Mouse (Mus musculus): Measurements from ENCODE around the gene Tnfrsf13b.

The Tnfrsf13b gene

DNA sequence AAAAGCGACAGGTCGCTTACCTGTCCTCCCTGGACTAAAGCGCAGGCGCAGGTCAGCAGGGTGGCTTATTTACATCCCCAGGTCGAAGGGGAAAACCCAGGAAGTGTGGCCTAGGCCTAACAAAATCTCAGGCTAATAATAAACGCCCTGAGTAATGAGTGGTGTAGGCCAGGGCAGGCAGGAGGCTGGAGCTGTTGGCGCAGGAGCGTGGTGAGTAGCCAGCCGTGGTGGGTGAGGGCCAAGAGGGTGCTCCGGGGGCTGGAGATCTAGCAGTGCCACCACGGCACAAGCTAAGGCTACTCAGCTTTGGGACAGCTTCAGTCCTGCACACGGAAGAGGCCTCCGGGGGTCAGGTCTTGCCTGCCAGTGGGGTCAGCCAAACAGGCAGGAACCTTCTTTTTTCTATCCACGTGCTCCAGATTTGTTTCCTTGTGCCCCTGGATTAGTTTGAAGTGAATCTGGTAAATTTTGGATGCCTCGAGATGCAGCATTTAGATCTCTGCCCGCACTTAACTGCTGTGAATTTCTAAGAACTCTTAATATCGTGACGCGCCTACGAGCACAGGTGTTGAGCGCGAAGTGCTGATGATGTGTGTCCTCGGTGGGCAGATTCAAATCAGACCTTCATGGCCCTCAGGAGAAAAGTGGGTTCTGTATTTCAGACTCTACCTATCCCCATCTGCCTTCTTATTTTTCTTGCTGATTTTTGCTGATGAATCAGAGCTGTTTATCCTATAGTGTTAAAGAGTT is at the start of gene Tnfrsf13b:
Tnfrsf13b (plus strand) TSS at position 150 of the 750 bp plus-strand sequence.
- DNase-seq (ENCODE audit: low spot score): no peak

DNA sequence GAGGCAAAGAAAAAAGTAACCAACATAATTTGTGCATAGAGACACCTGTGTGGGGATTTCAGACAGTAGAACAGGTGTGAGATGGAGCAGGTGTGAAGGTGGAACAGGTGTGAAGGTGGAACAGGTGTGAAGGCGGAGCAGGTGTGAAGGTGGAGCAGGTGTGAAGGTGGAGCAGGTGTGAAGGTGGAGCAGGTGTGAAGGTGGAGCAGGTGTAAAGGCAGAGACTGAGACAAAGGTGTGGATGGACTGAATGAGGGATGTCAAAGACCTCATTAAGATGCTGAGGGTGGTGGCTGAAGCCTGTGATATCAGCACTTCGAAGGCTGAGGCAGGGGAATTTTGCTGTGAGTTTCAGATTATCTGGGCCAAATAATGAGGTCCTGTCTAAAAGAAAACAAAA is 44.9 kb upstream of the Tnfrsf13b start:
- no peak for DNase-seq (ENCODE audit: low spot score)

GRCm38 (mm10) chr11:61090195-61090594 is 36.4 kb upstream of the Tnfrsf13b start:
- DNase-seq (ENCODE audit: low spot score): no peak

- no peak for DNase-seq (ENCODE audit: low spot score)
Observed at GRCm38 (mm10) chr11:61091192-61091591, 35.4 kb upstream of the Tnfrsf13b start.

GRCm38 (mm10) chr11:61091642-61092262 is 34.8 kb upstream of the Tnfrsf13b start:
- DNase-seq (ENCODE audit: low spot score): peak; percentile 59

DNA sequence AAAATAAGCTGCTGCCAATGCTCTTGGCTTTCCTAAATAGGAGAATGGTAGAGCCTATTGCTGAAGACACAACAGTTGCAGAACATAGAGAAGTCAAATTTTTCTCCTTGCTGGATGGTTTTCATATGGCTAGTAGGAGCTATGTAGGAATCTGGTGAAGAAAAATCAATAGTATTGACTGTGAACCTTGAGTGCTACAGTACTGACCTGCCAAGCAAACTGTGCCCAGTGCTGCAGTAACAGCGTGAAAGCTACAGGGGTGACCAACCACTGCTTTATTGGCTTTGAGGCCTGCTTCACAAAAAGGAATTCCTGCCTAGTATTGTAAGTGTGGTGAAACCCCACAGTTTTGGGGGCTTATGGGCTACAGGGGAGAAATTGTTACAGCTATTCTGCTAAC is 28.5 kb upstream of the Tnfrsf13b start:
- DNase-seq (ENCODE audit: low spot score): no peak

GRCm38 (mm10) chr11:61102397-61103339 is 23.9 kb upstream of the Tnfrsf13b start:
- DNase-seq (ENCODE audit: low spot score): no peak

- DNase-seq (ENCODE audit: low spot score): peak; percentile 91
Observed at GRCm38 (mm10) chr11:61104241-61104901, 22.2 kb upstream of the Tnfrsf13b start.

DNA sequence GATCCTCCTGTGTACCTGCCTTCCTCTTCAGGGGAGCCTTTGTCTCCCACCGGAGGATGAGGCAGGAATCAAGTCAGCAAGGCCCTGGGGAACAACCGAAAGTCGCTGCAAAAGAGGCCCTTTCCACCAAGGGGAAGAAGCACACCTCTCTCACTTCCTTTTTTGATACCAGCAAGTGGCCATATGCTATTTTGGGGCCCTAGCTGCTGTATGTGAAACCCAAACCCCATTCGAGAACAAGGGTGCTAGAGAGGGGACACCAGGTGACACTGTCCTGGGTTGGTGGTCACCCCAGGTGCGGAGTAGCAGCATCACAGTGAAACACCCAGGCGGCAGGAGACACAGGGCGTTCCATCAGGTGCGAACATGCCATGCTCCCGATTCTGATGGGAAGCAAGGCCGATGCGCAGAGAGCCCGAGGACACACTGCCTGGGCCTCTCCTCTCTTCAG is 17.6 kb upstream of the Tnfrsf13b start:
- no peak for DNase-seq (ENCODE audit: low spot score)

DNA sequence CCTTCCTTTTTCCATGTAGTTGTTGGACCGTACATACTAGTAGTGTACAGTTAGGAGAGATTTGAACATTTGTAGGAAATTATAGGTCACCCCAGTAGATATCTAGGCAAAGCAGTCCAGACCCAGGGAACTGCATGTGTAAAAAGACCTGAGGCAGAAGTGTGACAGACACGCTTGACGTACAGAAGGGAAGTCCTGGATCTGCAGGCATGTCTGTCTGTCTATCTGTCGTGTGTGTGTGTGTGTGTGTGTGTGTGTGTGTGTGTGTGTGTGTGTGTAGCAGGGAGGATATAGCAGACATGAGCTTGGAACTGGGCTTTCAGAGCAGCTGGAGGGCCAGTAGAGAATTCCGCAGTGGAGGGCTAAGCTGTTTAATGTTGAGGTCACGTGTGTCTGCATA is 16.8 kb upstream of the Tnfrsf13b start:
- DNase-seq (ENCODE audit: low spot score): no peak

DNA sequence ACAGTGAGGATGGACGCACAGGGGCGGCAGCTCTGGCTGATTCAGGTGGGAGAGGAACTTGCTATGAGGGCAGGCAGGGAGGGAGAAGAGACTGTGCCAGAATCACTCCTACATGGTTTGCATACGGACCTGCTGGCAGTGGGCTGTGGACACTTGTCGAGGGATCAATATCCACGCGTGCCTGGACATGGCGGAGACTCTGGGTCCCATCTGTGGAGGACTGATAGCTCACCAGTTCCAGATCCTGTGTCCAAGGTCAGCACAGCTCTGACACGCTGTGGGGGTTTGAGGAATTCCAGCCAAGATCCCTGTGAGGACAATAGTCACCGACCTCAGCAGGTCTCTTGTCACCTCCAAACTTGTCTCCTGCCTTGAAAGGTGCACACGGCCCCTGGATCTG is 16.4 kb upstream of the Tnfrsf13b start:
- no peak for DNase-seq (ENCODE audit: low spot score)

- no peak for DNase-seq (ENCODE audit: low spot score)
Observed at GRCm38 (mm10) chr11:61110928-61111327, 15.6 kb upstream of the Tnfrsf13b start.

DNA sequence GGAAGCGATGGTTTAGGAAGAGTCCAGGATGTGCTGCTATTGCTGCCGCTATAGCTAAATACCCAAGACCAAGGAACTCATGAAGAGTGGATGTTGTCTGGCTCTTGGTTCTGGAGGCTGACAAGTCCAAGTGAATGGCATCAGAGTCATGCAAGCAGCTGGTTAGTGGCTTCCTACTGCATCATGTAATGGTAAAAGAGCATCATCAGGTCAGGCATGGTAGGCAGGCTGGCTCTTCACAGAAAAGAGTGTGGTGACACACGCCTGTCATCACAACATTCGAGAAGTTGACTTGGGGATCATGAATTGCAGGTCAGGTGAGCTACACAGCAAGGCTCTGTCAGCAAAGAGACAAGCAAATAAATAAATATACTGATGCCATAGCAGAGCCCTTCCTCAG is 15.1 kb upstream of the Tnfrsf13b start:
- DNase-seq (ENCODE audit: low spot score): no peak

- no peak for DNase-seq (ENCODE audit: low spot score)
Observed at GRCm38 (mm10) chr11:61112323-61112995, 14.1 kb upstream of the Tnfrsf13b start.

DNA sequence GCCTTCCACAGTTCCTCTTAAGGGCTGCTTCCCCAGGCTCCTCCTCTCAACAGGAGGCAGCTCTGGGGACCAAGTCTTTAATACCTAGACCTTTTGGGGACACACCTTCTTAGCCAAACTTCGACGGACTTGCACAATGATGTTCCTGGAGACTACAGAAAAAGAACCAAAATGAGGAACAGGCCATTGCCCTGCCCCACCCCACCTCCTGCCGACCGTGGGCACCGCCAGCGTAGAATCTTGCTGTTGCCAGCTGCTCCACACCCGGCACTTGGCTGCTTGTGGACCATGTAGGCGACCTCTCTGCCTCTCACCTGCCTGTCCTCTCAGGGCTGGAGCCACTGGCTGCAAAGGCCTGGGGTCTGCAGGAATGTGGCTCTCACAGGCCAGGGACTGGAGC is 10.3 kb upstream of the Tnfrsf13b start:
- DNase-seq (ENCODE audit: low spot score): no peak

- DNase-seq (ENCODE audit: low spot score): no peak
Observed at GRCm38 (mm10) chr11:61119996-61120583, 6.5 kb upstream of the Tnfrsf13b start.

- DNase-seq (ENCODE audit: low spot score): no peak
Observed at GRCm38 (mm10) chr11:61122283-61122768, 4.2 kb upstream of the Tnfrsf13b start.

- DNase-seq (ENCODE audit: low spot score): no peak
Observed at GRCm38 (mm10) chr11:61122769-61123288, 3.7 kb upstream of the Tnfrsf13b start.

- no peak for DNase-seq (ENCODE audit: low spot score)
Observed at GRCm38 (mm10) chr11:61123886-61124285, 2.7 kb upstream of the Tnfrsf13b start.

- no peak for DNase-seq (ENCODE audit: low spot score)
Observed at GRCm38 (mm10) chr11:61125970-61126369, 585 bp upstream of the Tnfrsf13b start.

All from ovary, postnatal 14 days (tissue).